Mouse (Mus musculus) liver, embryonic 14.5 days (tissue): ENCODE data around the gene Vps26a.

Experiments used
- CTCF ChIP-seq: IDR thresholded peaks from 2 replicates; pipeline ENCODE4 v1.5.1; 2016; ENCODE audit warnings: antibody characterized with exemption, low read depth, control low read depth
- EP300 ChIP-seq: IDR thresholded peaks from 2 replicates; pipeline ENCODE4 v1.6.1; 2016; ENCODE audit warnings: antibody characterized with exemption, low read depth

GRCm38 (mm10) chr10:62512855-62513254 lies 26.2 kb upstream of the Vps26a start:
- TF ChIP-seq EP300 (no peak), CTCF (no peak)
